Mouse (Mus musculus): ENCODE measurements around the gene Efnb2. TPM values are rescaled to one million over a fixed set of nuclear protein-coding genes. Genes with fewer than 3 reads are reported as not detected.

Efnb2 gene
- polyA plus RNA-seq, 2 experiments: 42.8 to 74.0 TPM

- peaks cover 35% of the 10 kb centered on the region for H3K4me1 ChIP-seq (ENCODE audit: control insufficient read depth, insufficient read depth, low read length)
- ATAC-seq (ENCODE audit: low FRiP score, low read depth): peak; percentile 94
- DNase-seq (ENCODE audit: low spot score): peak; percentile 94
- H3K27ac ChIP-seq (replicated peaks; ENCODE audit: low read depth, low read length): peak within 1 kb of the TSS; percentile 98
- WGBS: under 1% methylated on average over 66 of the region's 81 CpGs
- no peaks in the 10 kb centered on the region for H3K36me3 ChIP-seq (ENCODE audit: control insufficient read depth, insufficient read depth, low read length)
- H3K4me3 ChIP-seq (replicated peaks; ENCODE audit: low read length): peak within 1 kb of the TSS; percentile 87
- no peaks in the 10 kb centered on the region for H3K9me3 ChIP-seq (ENCODE audit: control insufficient read depth, low read length)
- TF ChIP-seq POLR2A (IDR thresholded peaks at IDR 0.05; ENCODE audit: borderline replicate concordance, extremely low read depth, insufficient read depth, insufficient read length): peak; percentile 72; the same call in 1 of the 2 replicates
- H3K4me2 ChIP-seq (replicated peaks; ENCODE audit: low read depth, low read length, severe bottlenecking): peak within 1 kb of the TSS; percentile 77
- peak within 1 kb of the TSS; percentile 100 for H3K9ac ChIP-seq (ENCODE audit: low read depth, low read length, severe bottlenecking)
- H3K27me3 ChIP-seq (ENCODE audit: control insufficient read depth, insufficient read depth, low read length): no peaks in the 10 kb centered on the region
Observed at GRCm38 (mm10) chr8:8690146-8691092, 29.4 kb upstream of the Efnb2 start, which contains the start of gene Arglu1. Gene Arglu1, minus strand, starts transcription at chr8:8690521.

GRCm38 (mm10) chr8:8689454-8690145, 28.6 kb upstream of the Efnb2 start:
- Histone ChIP-seq H3K4me3 (replicated peaks; ENCODE audit: low read length) (peak overlapping the region; percentile 87), H3K4me1 (ENCODE audit: control insufficient read depth, insufficient read depth, low read length) (peaks cover 37% of the 10 kb centered on the region), H3K9me3 (ENCODE audit: control insufficient read depth, low read length) (no peaks in the 10 kb centered on the region), H3K27me3 (ENCODE audit: control insufficient read depth, insufficient read depth, low read length) (no peaks in the 10 kb centered on the region), H3K9ac (ENCODE audit: low read depth, low read length, severe bottlenecking) (peak overlapping the region; percentile 100), H3K4me2 (replicated peaks; ENCODE audit: low read depth, low read length, severe bottlenecking) (peak overlapping the region; percentile 77), H3K27ac (replicated peaks; ENCODE audit: low read depth, low read length) (peak overlapping the region; percentile 98), H3K36me3 (ENCODE audit: control insufficient read depth, insufficient read depth, low read length) (no peaks in the 10 kb centered on the region)
- peak; percentile 60; the same call in 1 of the 2 replicates for TF ChIP-seq POLR2A (IDR thresholded peaks at IDR 0.05; ENCODE audit: borderline replicate concordance, extremely low read depth, insufficient read depth, insufficient read length)
- DNase-seq (ENCODE audit: low spot score) (peak; percentile 43), ATAC-seq (ENCODE audit: low FRiP score, low read depth) (peak; percentile 70)
- WGBS: 1% methylated on average over 44 of the region's 68 CpGs

GRCm38 (mm10) chr8:8688823-8689453, 27.9 kb upstream of the Efnb2 start:
- no peak for TF ChIP-seq POLR2A (IDR thresholded peaks at IDR 0.05; ENCODE audit: borderline replicate concordance, extremely low read depth, insufficient read depth, insufficient read length)
- Histone ChIP-seq H3K4me3 (replicated peaks; ENCODE audit: low read length) (peak overlapping the region; percentile 87), H3K9ac (ENCODE audit: low read depth, low read length, severe bottlenecking) (peak overlapping the region; percentile 100), H3K27ac (replicated peaks; ENCODE audit: low read depth, low read length) (no peak overlapping the region), H3K36me3 (ENCODE audit: control insufficient read depth, insufficient read depth, low read length) (no peaks in the 10 kb centered on the region), H3K4me1 (ENCODE audit: control insufficient read depth, insufficient read depth, low read length) (peaks cover 39% of the 10 kb centered on the region), H3K9me3 (ENCODE audit: control insufficient read depth, low read length) (no peaks in the 10 kb centered on the region), H3K27me3 (ENCODE audit: control insufficient read depth, insufficient read depth, low read length) (no peaks in the 10 kb centered on the region), H3K4me2 (replicated peaks; ENCODE audit: low read depth, low read length, severe bottlenecking) (peak overlapping the region; percentile 77)
- no peak for DNase-seq (ENCODE audit: low spot score)
- 12% methylated on average over 9 of the region's 9 CpGs for WGBS
- no peak for ATAC-seq (ENCODE audit: low FRiP score, low read depth)

GRCm38 (mm10) chr8:8685517-8685916, 24.5 kb upstream of the Efnb2 start:
- Histone ChIP-seq H3K36me3 (ENCODE audit: control insufficient read depth, insufficient read depth, low read length) (peaks cover 31% of the 10 kb centered on the region), H3K4me1 (ENCODE audit: control insufficient read depth, insufficient read depth, low read length) (peaks cover 37% of the 10 kb centered on the region), H3K4me2 (replicated peaks; ENCODE audit: low read depth, low read length, severe bottlenecking) (no peak overlapping the region), H3K9me3 (ENCODE audit: control insufficient read depth, low read length) (no peaks in the 10 kb centered on the region), H3K9ac (ENCODE audit: low read depth, low read length, severe bottlenecking) (no peak overlapping the region), H3K27ac (replicated peaks; ENCODE audit: low read depth, low read length) (no peak overlapping the region), H3K4me3 (replicated peaks; ENCODE audit: low read length) (no peak overlapping the region), H3K27me3 (ENCODE audit: control insufficient read depth, insufficient read depth, low read length) (no peaks in the 10 kb centered on the region)
- no peak for ATAC-seq (ENCODE audit: low FRiP score, low read depth)
- no peak for TF ChIP-seq POLR2A (IDR thresholded peaks at IDR 0.05; ENCODE audit: borderline replicate concordance, extremely low read depth, insufficient read depth, insufficient read length)
- 46% methylated on average over 2 of the region's 2 CpGs for WGBS
- DNase-seq (ENCODE audit: low spot score): no peak

GRCm38 (mm10) chr8:8682697-8683096, 21.7 kb upstream of the Efnb2 start:
- 68% methylated on average over 3 of the region's 3 CpGs for WGBS
- H3K9me3 ChIP-seq (ENCODE audit: control insufficient read depth, low read length): no peaks in the 10 kb centered on the region
- H3K27me3 ChIP-seq (ENCODE audit: control insufficient read depth, insufficient read depth, low read length): no peaks in the 10 kb centered on the region
- no peak overlapping the region for H3K27ac ChIP-seq (replicated peaks; ENCODE audit: low read depth, low read length)
- peaks cover 54% of the 10 kb centered on the region for H3K36me3 ChIP-seq (ENCODE audit: control insufficient read depth, insufficient read depth, low read length)
- no peak for TF ChIP-seq POLR2A (IDR thresholded peaks at IDR 0.05; ENCODE audit: borderline replicate concordance, extremely low read depth, insufficient read depth, insufficient read length)
- no peak overlapping the region for H3K9ac ChIP-seq (ENCODE audit: low read depth, low read length, severe bottlenecking)
- ATAC-seq (ENCODE audit: low FRiP score, low read depth): no peak
- H3K4me2 ChIP-seq (replicated peaks; ENCODE audit: low read depth, low read length, severe bottlenecking): no peak overlapping the region
- DNase-seq (ENCODE audit: low spot score): no peak
- peaks cover 23% of the 10 kb centered on the region for H3K4me1 ChIP-seq (ENCODE audit: control insufficient read depth, insufficient read depth, low read length)
- no peak overlapping the region for H3K4me3 ChIP-seq (replicated peaks; ENCODE audit: low read length)

Data from limb, embryonic 14.5 days (tissue).